Mouse (Mus musculus): Measurements from ENCODE around the gene Eva1b. TPM values are rescaled to one million over a fixed set of nuclear protein-coding genes. Genes with fewer than 3 reads are reported as not detected.

Gene Eva1b
- total RNA-seq, 1 experiment from 2014 or later = 33.9 TPM

Other genes with a start within 250 kb of the Eva1b start
- gene Csf3r, start 123.2 kb upstream of the Eva1b start, total RNA-seq (2021) = 0.88 and 1.5 TPM in 2 replicates
- 74.4 and 98.0 TPM in 2 replicates for gene Mrps15, start 100.8 kb upstream of the Eva1b start, total RNA-seq (2021)
- gene Oscp1, start 89.2 kb upstream of the Eva1b start, total RNA-seq (2021) = 7.2 and 12.2 TPM in 2 replicates
- gene Lsm10, start 51.1 kb upstream of the Eva1b start, total RNA-seq (2021) = 45.4 and 48.0 TPM in 2 replicates
- gene Stk40, start 43.8 kb upstream of the Eva1b start, total RNA-seq (2021) = 41.2 and 43.1 TPM in 2 replicates
- gene Sh3d21, start 15.7 kb downstream of the Eva1b start, total RNA-seq (2021) = 2.8 and 3.2 TPM in 2 replicates
- gene Thrap3, start 55.0 kb downstream of the Eva1b start, total RNA-seq (2021) = 190 and 232 TPM in 2 replicates
- 55.0 and 68.0 TPM in 2 replicates for gene Map7d1, start 108.6 kb downstream of the Eva1b start, total RNA-seq (2021)
- gene Trappc3, start 114.6 kb downstream of the Eva1b start, total RNA-seq (2021) = 88.0 and 93.9 TPM in 2 replicates
- gene Col8a2, start 139.0 kb downstream of the Eva1b start, total RNA-seq (2021) = 1.7 and 2.4 TPM in 2 replicates
- 27.6 and 38.9 TPM in 2 replicates for gene Adprhl2, start 174.0 kb downstream of the Eva1b start, total RNA-seq (2021)
- gene Tekt2, start 177.9 kb downstream of the Eva1b start, total RNA-seq (2021) = 2.4 and 2.6 TPM in 2 replicates